ENCODE assay signal across 8 mouse cellular contexts in genomic region chr15:99704881-99705280, GRCm38 (mm10). TPM values are rescaled to one million over a fixed set of nuclear protein-coding genes. Genes with fewer than 3 reads are reported as not detected.
DNase-seq lines count a peak whose midpoint lies in the region; ATAC-seq and TF ChIP-seq lines count a peak whose summit lies in the region.
"Had no signal": no experiment of that assay in that cellular context is flagged by ENCODE, and none has a peak within 500 bp of the region (broad histone marks: within the 10 kb centered on the region; RNA-seq: fewer than 3 reads in every experiment).

No protein-coding gene starts in this region.

- no peak for TF ChIP-seq POLR2A in ES-Bruce4 (IDR thresholded peaks at IDR 0.05; ENCODE audit: insufficient read depth, low read length)

- no peak for ATAC-seq in forebrain, postnatal 0 days
- no peak for ATAC-seq in limb, embryonic 11.5 days (ENCODE audit: insufficient number of reproducible peaks, low FRiP score, low TSS enrichment, low read depth)
- no peak for ATAC-seq in megakaryocyte progenitor cell, adult 5-6 weeks (replicated peaks; ENCODE audit: poor library complexity)

- TF ChIP-seq EP300 in ES-Bruce4 (IDR thresholded peaks at IDR 0.05; ENCODE audit: insufficient read depth, low read depth, low read length), result peak; percentile 67; the same call in 1 of the 2 replicates

- WGBS in forebrain, postnatal 0 days, result 35% methylated on average over 7 of the region's 7 CpGs
- WGBS in limb, embryonic 11.5 days, result 83% methylated on average over 7 of the region's 7 CpGs

- H3K27ac ChIP-seq in ES-Bruce4 (ENCODE audit: insufficient read depth, low read length), result peak overlapping the region; percentile 89
- H3K27ac ChIP-seq in ES-E14 (ENCODE audit: insufficient read depth, low read depth, low read length, poor library complexity, severe bottlenecking), result peak overlapping the region; percentile 89
- peak overlapping the region; percentile 98 for H3K27ac ChIP-seq in forebrain, postnatal 0 days (ENCODE audit: low read depth, low read length)
- peak overlapping the region; percentile 3; the same call in 1 of the 2 replicates for H3K27ac ChIP-seq in limb, embryonic 11.5 days (replicated peaks; ENCODE audit: low read depth, low read length)
- H3K27ac ChIP-seq: liver, embryonic 14.5 days had no signal

- peak overlapping the region; percentile 83 for H3K4me2 ChIP-seq in forebrain, postnatal 0 days (ENCODE audit: low read depth)
- H3K4me2 ChIP-seq in limb, embryonic 11.5 days (ENCODE audit: low read depth, severe bottlenecking), result no peak overlapping the region

- in situ Hi-C loops in ES-E14 (cut with MboI; ENCODE audit: low sequenced_read_pairs in 2 of 2, unreplicated experiment in 2 of 2), result no loop called here

- H3K4me3 ChIP-seq in ES-Bruce4 (ENCODE audit: low read depth, low read length) (peak overlapping the region; percentile 53), ES-E14 (ENCODE audit: insufficient read depth in 1 of 2, low read depth in 1 of 2, low read length in 2 of 2, poor library complexity in 1 of 2, severe bottlenecking in 1 of 2) (peak overlapping the region; percentile 10 to 90; a peak in 3 of 4 replicates)
- peak overlapping the region; percentile 9; the same call in 1 of the 2 replicates for H3K4me3 ChIP-seq in forebrain, postnatal 0 days (ENCODE audit: low read depth, low read length)
- no peak overlapping the region for H3K4me3 ChIP-seq in limb, embryonic 11.5 days (ENCODE audit: low read depth, low read length)

- peaks cover 5% of the 10 kb centered on the region for H3K4me1 ChIP-seq in ES-Bruce4 (ENCODE audit: control insufficient read depth, insufficient read depth, low read length)
- H3K4me1 ChIP-seq in ES-E14 (ENCODE audit: control insufficient read depth in 2 of 2, insufficient read depth in 2 of 2, low read length in 2 of 2, poor library complexity in 1 of 2), result peaks cover 8 to 13% of the 10 kb centered on the region in 2 experiments; a peak in 3 of 4 replicates
- peaks cover 20% of the 10 kb centered on the region for H3K4me1 ChIP-seq in forebrain, postnatal 0 days (ENCODE audit: insufficient read depth)
- peaks cover 18% of the 10 kb centered on the region for H3K4me1 ChIP-seq in limb, embryonic 11.5 days (ENCODE audit: control insufficient read depth, insufficient read depth, low read length)

- H3K36me3 ChIP-seq in ES-Bruce4 (ENCODE audit: control insufficient read depth, insufficient read depth, low read length, poor library complexity, severe bottlenecking), result peaks cover 27% of the 10 kb centered on the region
- H3K36me3 ChIP-seq in ES-E14 (ENCODE audit: control insufficient read depth, insufficient read depth, low read length, poor library complexity, severe bottlenecking), result peaks cover 25% of the 10 kb centered on the region
- peaks cover 57% of the 10 kb centered on the region for H3K36me3 ChIP-seq in forebrain, postnatal 0 days (ENCODE audit: insufficient read depth)
- H3K36me3 ChIP-seq in limb, embryonic 11.5 days (ENCODE audit: control insufficient read depth, insufficient read depth, low read length), result peaks cover 34% of the 10 kb centered on the region

- H3K9me3 ChIP-seq in ES-Bruce4 (replicated peaks; ENCODE audit: control insufficient read depth, insufficient read depth, low read length, poor library complexity, severe bottlenecking) (no peaks in the 10 kb centered on the region), ES-E14 (ENCODE audit: control insufficient read depth, insufficient read depth, low read depth, low read length) (no peaks in the 10 kb centered on the region)
- H3K9me3 ChIP-seq in forebrain, postnatal 0 days (ENCODE audit: low read length), result no peaks in the 10 kb centered on the region
- H3K9me3 ChIP-seq in limb, embryonic 11.5 days (ENCODE audit: control insufficient read depth, low read length), result no peaks in the 10 kb centered on the region

- DNase-seq in ES-E14 (ENCODE audit: low read depth, low spot score), result no peak
- no peak for DNase-seq in forebrain, postnatal 0 days
- DNase-seq in limb, embryonic 11.5 days (ENCODE audit: low spot score), result no peak
- DNase-seq in spleen, adult 18-20 months, result no peak
- no peak for DNase-seq in urinary bladder, postnatal 36 days (ENCODE audit: low spot score in 2 of 2)

- H3K27me3 ChIP-seq in ES-Bruce4 (ENCODE audit: control insufficient read depth, insufficient read depth, low read length, poor library complexity, severe bottlenecking), result no peaks in the 10 kb centered on the region
- no peaks in the 10 kb centered on the region for H3K27me3 ChIP-seq in forebrain, postnatal 0 days (ENCODE audit: insufficient read depth, low read length)
- no peaks in the 10 kb centered on the region for H3K27me3 ChIP-seq in limb, embryonic 11.5 days (ENCODE audit: control insufficient read depth, insufficient read depth, low read length)

- H3K9ac ChIP-seq in ES-Bruce4 (ENCODE audit: low read depth, poor library complexity, severe bottlenecking) (peak overlapping the region; percentile 93), ES-E14 (ENCODE audit: insufficient read depth, low read depth, low read length, poor library complexity, severe bottlenecking) (peak overlapping the region; percentile 22; the same call in 1 of the 2 replicates)
- peak overlapping the region; percentile 97 for H3K9ac ChIP-seq in forebrain, postnatal 0 days
- peak overlapping the region; percentile 17; the same call in 1 of the 2 replicates for H3K9ac ChIP-seq in limb, embryonic 11.5 days (ENCODE audit: low read length)
- H3K9ac ChIP-seq: liver, embryonic 14.5 days had no signal

- TF ChIP-seq CTCF in ES-Bruce4 (IDR thresholded peaks at IDR 0.05; ENCODE audit: low read depth, low read length), result no peak
- no peak for TF ChIP-seq CTCF in forebrain, postnatal 0 days (IDR thresholded peaks at IDR 0.05; ENCODE audit: low read depth)

TF ChIP-seq in ES-E14, 5 proteins besides CTCF, POLR2A, EP300 and RAD21:
- TF ChIP-seq CHD2 (IDR thresholded peaks at IDR 0.05; ENCODE audit: low read depth, low read length), result no peak
- no peak for TF ChIP-seq ZNF384 (IDR thresholded peaks at IDR 0.05; ENCODE audit: low read depth, low read length)
- no peak for TF ChIP-seq ZC3H11A (IDR thresholded peaks at IDR 0.05; ENCODE audit: borderline replicate concordance, low read depth, low read length)
- no peak for TF ChIP-seq HCFC1 (IDR thresholded peaks at IDR 0.05; ENCODE audit: borderline replicate concordance, insufficient read depth, low read length)
- TF ChIP-seq MAFK (IDR thresholded peaks at IDR 0.05; ENCODE audit: insufficient read depth, low read depth, low read length), result no peak
TF ChIP-seq in ES-E14: peak in this region for 0.

RNA-seq across cellular contexts. Expression of gene Gm17349, which starts 0.4 kb away (rescaled TPM):
- polyA plus RNA-seq in ES-Bruce4 (2011; ENCODE audit: insufficient read depth, insufficient read length, low read depth, missing spikeins), result not detected in 2 replicates
- total RNA-seq in ES-E14 (2012; rRNA removed), result 2.3 and 2.5 TPM in 2 replicates
- not detected in 2 replicates for total RNA-seq in forebrain, postnatal 0 days (2014; rRNA removed)
- not detected in 2 replicates for polyA plus RNA-seq in forebrain, postnatal 0 days (2015; fragmentation: Nextera tagmentation; extraction: Ambion mirVana)
- not detected in 2 replicates for polyA plus RNA-seq in limb, embryonic 11.5 days (2014; fragmentation: Nextera tagmentation; extraction: Ambion mirVana)
- not detected in 2 replicates for total RNA-seq in megakaryocyte progenitor cell, adult 5-6 weeks (2015)
- not detected in 2 replicates for total RNA-seq in megakaryocyte progenitor cell, adult 5-6 weeks (2017)
- polyA plus RNA-seq: liver, embryonic 14.5 days had no signal

RNA-seq across cellular contexts. Expression of gene Smarcd1, which starts 3.0 kb away (rescaled TPM):
- 92.3 and 100 TPM in 2 replicates for polyA plus RNA-seq in ES-Bruce4 (2011; ENCODE audit: insufficient read depth, insufficient read length, low read depth, missing spikeins)
- total RNA-seq in ES-E14 (2012; rRNA removed), result 62.1 and 76.3 TPM in 2 replicates
- 89.7 and 90.1 TPM in 2 replicates for total RNA-seq in forebrain, postnatal 0 days (2014; rRNA removed)
- polyA plus RNA-seq in forebrain, postnatal 0 days (2015; fragmentation: Nextera tagmentation; extraction: Ambion mirVana), result 93.6 and 107 TPM in 2 replicates
- 80.6 and 83.8 TPM in 2 replicates for polyA plus RNA-seq in limb, embryonic 11.5 days (2014; fragmentation: Nextera tagmentation; extraction: Ambion mirVana)
- 22.8 and 24.1 TPM in 2 replicates for total RNA-seq in megakaryocyte progenitor cell, adult 5-6 weeks (2015)
- 11.6 and 17.3 TPM in 2 replicates for total RNA-seq in megakaryocyte progenitor cell, adult 5-6 weeks (2017)

RNA-seq across cellular contexts. Expression of gene Gpd1, which starts 12.4 kb away (rescaled TPM):
- 0.28 and 1.9 TPM in 2 replicates for polyA plus RNA-seq in ES-Bruce4 (2011; ENCODE audit: insufficient read depth, insufficient read length, low read depth, missing spikeins)
- total RNA-seq in ES-E14 (2012; rRNA removed), result 0.85 and 1.1 TPM in 2 replicates
- total RNA-seq in forebrain, postnatal 0 days (2014; rRNA removed), result 6.0 and 6.1 TPM in 2 replicates
- 3.9 and 4.3 TPM in 2 replicates for polyA plus RNA-seq in forebrain, postnatal 0 days (2015; fragmentation: Nextera tagmentation; extraction: Ambion mirVana)
- 0.07 and 0.27 TPM in 2 replicates for polyA plus RNA-seq in limb, embryonic 11.5 days (2014; fragmentation: Nextera tagmentation; extraction: Ambion mirVana)
- 0.15 and 0.67 TPM in 2 replicates for total RNA-seq in megakaryocyte progenitor cell, adult 5-6 weeks (2015)
- 1.3 TPM in 2 replicates for total RNA-seq in megakaryocyte progenitor cell, adult 5-6 weeks (2017)

RNA-seq across cellular contexts. Expression of gene Cox14, which starts 20.5 kb away (rescaled TPM):
- 36.3 and 37.8 TPM in 2 replicates for polyA plus RNA-seq in ES-Bruce4 (2011; ENCODE audit: insufficient read depth, insufficient read length, low read depth, missing spikeins)
- total RNA-seq in ES-E14 (2012; rRNA removed), result 68.8 and 86.6 TPM in 2 replicates
- 69.0 and 86.2 TPM in 2 replicates for total RNA-seq in forebrain, postnatal 0 days (2014; rRNA removed)
- polyA plus RNA-seq in forebrain, postnatal 0 days (2015; fragmentation: Nextera tagmentation; extraction: Ambion mirVana), result 177 and 209 TPM in 2 replicates
- 118 and 123 TPM in 2 replicates for polyA plus RNA-seq in limb, embryonic 11.5 days (2014; fragmentation: Nextera tagmentation; extraction: Ambion mirVana)
- total RNA-seq in megakaryocyte progenitor cell, adult 5-6 weeks (2015), result 72.7 and 83.5 TPM in 2 replicates
- 28.6 and 30.8 TPM in 2 replicates for total RNA-seq in megakaryocyte progenitor cell, adult 5-6 weeks (2017)

RNA-seq across cellular contexts. Expression of gene Asic1, which starts 34.7 kb away (rescaled TPM):
- polyA plus RNA-seq in ES-Bruce4 (2011; ENCODE audit: insufficient read depth, insufficient read length, low read depth, missing spikeins), result 3.9 and 4.1 TPM in 2 replicates
- 6.6 and 15.0 TPM in 2 replicates for total RNA-seq in ES-E14 (2012; rRNA removed)
- 81.9 and 99.1 TPM in 2 replicates for total RNA-seq in forebrain, postnatal 0 days (2014; rRNA removed)
- polyA plus RNA-seq in forebrain, postnatal 0 days (2015; fragmentation: Nextera tagmentation; extraction: Ambion mirVana), result 24.7 and 28.1 TPM in 2 replicates
- 0.57 and 0.64 TPM in 2 replicates for polyA plus RNA-seq in limb, embryonic 11.5 days (2014; fragmentation: Nextera tagmentation; extraction: Ambion mirVana)
- not detected in 2 replicates for total RNA-seq in megakaryocyte progenitor cell, adult 5-6 weeks (2015)
- not detected in 2 replicates for total RNA-seq in megakaryocyte progenitor cell, adult 5-6 weeks (2017)

Comparison
In these comparisons a context has a peak if more than half of its experiments do, and no peak if none do; other contexts are left out.
1. H3K27ac ChIP-seq: peak in every context shown above with its lines; median percentile 98 in forebrain, postnatal 0 days; 89 in ES-Bruce4; 89 in ES-E14; 3 in limb, embryonic 11.5 days.
2. H3K9ac ChIP-seq: peak in every context shown above with its lines; median percentile 97 in forebrain, postnatal 0 days; 93 in ES-Bruce4; 22 in ES-E14; 17 in limb, embryonic 11.5 days.